Mouse (Mus musculus): ENCODE data around the gene Emc10.

Emc10 gene

DNA sequence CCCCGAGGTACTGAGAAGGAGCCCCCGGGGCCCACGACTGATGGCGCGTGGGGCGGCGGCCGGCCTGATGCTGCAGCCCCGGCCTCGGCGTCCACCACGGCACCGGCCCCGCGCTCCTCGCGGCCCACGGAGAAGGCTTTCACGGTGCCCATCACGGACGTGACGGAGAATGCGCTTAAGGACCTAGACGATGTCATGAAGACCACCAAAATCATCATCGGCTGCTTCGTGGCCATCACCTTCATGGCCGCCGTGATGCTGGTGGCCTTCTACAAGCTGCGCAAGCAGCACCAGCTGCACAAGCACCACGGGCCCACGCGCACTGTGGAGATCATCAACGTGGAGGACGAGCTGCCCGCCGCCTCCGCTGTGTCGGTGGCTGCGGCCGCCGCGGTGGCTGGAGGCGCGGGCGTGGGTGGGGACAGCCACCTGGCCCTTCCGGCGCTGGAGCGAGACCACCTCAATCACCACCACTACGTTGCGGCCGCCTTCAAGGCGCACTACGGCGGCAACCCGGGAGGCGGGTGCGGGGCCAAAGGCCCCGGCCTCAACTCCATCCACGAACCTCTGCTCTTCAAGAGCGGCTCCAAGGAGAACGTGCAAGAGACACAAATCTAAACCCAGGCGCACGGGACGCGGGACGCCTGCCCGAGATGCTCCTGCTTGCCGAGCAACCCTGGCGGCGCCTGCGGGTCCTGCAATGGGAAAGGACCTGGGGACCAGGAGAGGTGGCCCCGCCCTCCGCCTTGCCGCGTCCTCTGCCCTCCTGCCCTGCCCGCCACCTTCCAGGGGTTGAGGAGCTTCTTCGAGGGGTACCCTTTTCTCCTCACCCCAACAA, 33.9 kb downstream of the Emc10 start:
- no peak for DNase-seq (ENCODE audit: low spot score)

DNA sequence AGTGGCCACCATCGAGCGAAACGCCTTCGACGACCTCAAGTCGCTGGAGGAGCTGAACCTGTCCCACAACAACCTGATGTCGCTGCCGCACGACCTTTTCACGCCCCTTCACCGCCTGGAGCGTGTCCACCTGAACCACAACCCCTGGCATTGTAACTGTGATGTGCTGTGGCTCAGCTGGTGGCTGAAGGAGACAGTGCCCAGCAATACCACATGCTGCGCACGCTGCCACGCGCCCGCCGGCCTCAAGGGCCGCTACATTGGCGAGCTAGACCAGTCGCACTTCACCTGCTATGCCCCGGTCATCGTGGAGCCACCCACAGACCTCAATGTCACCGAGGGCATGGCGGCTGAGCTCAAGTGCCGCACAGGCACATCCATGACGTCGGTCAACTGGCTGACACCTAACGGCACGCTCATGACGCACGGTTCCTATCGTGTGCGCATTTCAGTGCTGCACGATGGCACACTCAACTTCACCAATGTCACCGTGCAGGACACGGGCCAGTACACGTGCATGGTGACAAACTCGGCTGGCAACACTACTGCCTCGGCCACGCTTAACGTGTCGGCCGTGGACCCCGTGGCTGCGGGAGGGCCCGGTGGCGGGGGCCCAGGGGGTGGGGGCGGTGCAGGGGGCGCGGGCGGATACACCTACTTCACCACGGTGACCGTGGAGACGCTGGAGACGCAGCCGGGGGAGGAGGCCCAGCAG, 34.7 kb downstream of the Emc10 start:
- DNase-seq (ENCODE audit: low spot score) = no peak

DNA sequence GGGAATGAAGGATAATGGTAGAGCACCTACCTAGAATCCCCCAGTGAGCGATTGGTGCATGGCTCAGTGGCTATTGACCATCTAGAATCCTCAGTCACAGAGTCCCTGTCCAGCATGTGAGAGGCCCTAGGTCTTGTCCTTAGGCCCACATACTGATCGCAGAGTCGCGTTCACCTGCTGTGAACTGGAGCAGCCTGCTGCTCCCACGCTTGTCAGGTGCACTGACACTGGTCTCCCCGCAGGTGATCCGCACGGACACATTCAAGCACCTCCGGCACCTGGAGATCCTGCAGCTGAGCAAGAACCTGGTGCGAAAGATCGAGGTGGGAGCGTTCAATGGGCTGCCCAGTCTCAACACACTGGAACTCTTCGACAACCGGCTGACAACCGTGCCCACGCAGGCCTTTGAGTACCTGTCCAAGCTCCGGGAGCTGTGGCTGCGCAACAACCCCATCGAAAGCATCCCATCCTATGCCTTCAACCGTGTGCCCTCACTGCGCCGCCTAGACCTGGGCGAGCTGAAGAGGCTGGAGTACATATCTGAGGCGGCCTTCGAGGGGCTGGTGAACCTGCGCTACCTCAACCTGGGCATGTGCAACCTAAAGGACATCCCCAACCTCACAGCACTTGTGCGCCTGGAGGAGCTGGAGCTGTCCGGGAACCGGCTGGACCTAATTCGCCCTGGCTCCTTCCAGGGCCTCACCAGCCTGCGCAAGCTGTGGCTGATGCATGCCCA, 35.4 kb downstream of the Emc10 start:
- DNase-seq (ENCODE audit: low spot score) = no peak

DNA sequence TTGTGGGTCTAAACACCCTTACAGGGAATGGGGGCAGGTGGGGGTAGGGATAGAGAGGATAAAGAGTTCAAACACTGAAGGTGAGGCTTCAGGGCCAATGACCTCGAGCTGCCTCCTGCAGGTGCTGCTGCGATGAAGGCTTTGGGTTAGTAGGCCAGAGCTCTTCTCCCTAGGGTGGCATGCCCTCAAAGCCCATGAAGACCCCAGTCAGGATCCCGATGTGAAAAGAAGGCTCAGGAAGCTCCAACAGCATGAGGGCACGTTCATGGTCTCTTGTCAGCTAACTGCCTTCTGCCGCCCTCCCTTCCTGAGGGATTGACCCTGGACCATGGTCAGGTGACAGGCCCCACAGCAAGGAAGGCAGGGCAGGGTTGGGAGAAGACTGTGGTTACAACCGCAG, 36.3 kb downstream of the Emc10 start:
- DNase-seq (ENCODE audit: low spot score) = no peak

DNA sequence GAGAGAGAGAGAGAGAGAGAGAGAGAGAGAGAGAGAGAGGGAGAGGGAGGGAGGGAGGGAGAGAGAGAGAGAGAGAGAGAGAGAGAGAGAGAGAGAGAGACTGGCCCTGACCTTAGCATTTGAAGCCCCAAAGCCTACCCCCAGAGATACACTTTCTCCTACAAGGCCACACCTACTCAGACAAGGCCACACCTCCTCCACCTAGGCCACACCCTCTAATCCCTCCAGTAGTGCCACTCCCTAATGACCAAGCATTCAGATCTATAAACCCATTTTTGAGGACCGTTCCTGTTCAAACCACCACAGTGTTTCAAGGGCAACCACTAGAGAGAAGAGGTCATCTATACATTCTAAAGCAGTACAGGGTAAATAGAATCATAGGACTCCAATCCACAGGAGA, 40.0 kb downstream of the Emc10 start:
- DNase-seq (ENCODE audit: low spot score) = no peak

DNA sequence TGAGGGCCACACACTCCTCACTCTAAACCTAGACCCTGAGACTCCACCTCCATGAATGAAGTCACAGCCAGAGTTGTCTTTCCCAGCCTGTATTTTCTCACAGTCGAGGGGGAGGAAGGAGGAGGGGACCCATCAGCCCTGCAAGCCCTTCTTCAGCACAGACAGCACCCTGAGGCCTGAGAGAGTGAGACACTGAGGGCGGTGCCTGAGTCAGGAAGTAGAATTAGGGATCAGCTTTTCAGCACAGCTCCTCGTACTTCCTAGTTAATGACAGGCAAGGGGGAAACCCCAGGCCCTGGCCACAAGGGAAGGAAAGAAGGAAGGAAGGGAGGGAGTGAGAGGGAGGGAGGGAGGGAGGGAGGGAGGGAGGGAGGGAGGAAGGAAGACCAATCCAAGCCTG, 43.1 kb downstream of the Emc10 start:
- no peak for DNase-seq (ENCODE audit: low spot score)

DNA sequence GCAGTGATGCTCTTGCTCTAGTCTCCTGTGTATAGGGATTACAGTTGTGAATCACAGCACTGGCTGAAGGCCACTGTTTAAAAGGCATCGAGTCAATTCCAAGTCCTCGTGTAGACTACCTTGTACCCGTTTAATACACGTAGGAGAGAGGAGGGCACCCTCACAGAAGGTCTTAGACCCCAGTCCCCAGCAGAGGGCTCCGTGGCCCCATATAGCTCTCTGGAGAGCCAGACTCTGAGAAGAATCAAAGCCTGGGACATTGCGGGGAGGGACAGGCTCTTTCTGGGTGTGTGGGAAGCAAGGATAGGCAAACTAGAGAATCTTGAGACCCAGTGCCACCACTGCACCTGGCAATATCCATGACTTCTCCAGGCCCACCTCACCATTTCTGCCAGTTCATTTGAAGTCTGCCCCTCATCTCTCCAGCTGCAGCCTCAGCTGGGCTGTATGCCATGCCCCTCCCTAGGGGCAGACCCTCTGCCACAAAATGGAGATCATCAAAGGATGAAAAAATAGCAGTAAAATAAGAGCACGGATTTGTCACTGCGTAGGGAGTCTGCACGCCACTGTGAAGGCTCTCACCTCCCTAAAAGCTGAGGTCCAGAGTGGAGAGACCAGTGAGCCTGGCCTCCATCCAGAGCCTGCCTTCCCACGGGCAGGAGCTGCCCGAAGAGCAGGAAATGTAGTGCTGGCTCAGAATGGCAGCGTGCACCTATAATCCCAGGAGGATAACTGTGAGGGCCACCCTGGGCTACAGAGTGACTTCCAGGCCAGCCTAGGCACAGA, 50.1 kb downstream of the Emc10 start:
- no peak for DNase-seq (ENCODE audit: low spot score)

DNA sequence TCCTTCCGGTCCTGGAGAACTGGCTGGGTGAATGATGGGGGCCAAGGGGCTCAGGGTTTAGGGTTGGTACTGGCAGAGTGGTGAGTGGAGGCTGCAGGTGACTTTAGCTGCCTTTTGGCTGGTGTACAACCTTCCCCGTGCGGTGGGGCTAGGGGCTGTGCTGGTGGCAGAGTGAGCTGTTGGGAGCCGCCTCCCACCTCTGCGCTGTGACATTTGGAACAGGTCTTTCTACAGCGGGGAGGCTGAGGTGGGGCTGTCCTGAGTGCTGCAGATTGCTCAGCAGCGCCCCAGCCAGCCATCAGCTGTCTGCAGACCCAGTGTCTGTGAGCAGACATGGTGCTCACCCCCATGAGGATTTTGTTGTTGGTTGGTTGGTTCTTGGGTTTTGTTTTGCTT, 50.8 kb downstream of the Emc10 start:
- DNase-seq (ENCODE audit: low spot score) = no peak

DNA sequence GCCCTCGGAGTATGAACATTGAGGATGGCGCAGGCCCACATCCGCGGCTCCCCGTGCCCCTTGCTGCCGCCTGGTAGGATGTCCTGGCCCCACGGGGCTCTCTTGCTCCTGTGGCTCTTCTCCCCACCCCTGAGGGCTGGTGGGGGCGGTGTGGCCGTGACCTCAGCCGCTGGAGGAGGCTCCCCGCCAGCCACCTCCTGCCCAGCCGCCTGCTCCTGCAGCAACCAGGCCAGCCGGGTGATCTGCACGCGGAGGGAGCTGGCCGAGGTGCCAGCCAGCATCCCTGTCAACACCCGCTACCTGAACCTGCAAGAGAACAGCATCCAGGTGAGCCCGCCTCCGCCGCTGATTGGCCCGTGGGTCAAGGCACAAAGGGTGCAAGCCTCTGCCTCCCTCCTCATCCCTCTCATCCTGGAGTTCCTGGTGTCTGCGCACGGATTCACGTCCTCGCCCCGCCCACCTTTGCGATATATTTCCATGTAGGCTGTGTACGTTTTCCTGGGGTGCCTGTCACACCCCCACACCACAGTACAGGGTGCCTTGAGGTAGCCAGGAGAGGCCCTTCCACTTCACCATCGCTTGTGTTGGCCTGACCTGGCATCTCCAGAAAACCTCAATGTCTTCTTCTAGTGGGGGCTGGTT, 51.3 kb downstream of the Emc10 start:
- no peak for DNase-seq (ENCODE audit: low spot score)

DNA sequence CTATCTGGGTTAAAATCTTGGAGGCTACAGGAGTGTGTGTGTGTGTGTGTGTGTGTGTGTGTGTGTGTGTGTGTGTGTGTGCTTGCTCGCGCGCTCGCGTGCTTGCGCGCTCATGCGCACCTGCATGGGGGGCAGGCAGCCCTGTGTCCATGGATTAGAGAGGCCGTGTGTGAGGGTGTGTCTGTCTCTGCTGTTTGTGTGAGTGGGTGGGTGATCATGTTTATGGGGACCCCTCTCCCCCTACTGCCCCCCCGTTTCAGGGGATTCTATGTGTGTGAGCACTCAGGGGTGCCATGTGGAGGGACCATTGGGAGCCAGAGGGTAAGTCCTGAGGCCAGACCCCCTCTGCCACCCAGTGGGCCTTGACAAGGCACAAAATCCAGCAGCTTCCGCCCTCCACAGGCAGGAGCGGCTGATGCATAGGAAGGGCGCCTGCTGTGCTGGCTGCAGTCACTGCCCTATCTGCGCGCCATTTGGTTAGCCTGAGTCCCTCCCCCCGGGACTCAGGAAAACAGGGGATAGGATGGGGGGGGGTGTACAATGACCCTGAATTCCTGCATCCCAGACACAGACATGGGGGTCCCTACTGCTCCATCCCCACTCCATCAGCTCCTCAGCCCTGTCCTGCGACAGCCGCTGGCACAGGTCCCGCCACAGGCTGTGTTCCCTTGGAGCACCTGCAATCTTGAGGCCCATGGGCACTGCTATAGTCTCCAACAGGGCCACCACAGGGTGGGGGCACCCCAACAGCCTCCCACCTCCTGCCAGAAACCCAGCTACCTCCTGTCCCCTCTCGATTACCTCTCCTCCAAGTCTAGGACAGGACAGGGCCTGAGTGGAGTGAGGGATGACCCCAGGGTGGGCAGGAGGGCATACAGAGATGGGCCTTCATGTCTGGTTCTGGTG, 52.8 kb downstream of the Emc10 start:
- no peak for DNase-seq (ENCODE audit: low spot score)

DNA sequence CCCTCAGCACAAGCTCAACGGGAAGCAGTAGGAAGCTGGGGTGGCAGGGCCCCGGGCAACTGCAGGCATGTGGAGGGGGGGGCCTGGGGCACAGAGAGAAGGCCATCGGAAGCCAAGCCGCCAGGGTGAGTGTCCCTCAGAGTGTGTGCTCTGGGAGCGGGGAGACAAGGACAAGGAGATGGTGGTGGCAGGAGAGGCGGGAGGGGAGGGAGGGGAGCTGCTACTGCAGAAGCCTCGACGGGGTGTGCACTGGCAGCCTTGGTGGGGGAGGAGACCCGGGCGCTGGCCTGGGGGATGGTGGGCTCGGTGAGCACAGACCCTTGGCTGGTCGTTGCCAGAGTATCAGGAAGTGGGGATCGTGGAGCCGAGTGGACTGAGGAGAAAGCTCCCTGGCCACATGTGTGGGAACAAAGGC, 53.9 kb downstream of the Emc10 start:
- DNase-seq (ENCODE audit: low spot score) = no peak

DNA sequence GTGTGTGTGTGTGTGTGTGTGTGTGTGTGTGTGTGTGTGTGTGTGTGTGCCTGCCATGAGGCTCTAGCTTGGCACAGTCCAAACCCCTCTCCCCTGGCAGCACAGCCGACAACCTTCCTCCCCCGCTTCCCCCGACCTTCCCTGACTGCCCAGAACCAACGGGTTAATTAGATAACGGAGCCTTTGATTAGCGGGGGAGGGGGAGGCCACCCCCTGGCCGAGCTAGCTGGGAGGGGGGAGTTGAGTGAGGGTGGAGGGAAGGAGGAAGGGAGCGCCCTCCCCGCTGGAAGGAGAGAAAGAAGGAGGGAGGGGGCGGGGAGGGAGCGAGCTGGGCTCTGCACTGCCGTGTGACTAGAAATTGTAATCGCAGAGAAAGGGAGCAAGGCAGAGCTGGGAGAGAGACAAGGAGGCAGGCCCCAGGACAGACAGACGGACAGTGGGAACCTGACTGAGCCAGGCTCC, 54.6 kb downstream of the Emc10 start:
- DNase-seq (ENCODE audit: low spot score) = no peak

DNA sequence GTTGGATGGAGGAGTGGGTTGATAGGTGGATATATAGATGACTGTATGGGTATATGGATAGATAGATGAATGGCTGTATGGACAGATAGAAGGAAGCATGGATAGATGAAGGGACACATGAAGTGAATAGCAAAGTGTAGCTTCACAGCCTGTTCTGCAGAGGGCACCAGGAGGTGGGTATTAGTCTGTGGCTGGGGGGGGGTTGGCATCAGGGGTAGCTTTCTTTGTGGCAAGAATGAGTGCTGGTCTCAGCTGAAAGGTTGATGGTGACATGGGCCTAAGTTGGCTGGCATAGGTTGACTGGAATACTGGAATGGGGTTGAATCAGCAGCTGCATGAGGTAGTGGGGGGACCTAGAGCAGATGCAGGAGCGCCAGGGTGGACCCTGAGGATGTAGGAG, 55.1 kb downstream of the Emc10 start:
- DNase-seq (ENCODE audit: low spot score) = no peak

DNA sequence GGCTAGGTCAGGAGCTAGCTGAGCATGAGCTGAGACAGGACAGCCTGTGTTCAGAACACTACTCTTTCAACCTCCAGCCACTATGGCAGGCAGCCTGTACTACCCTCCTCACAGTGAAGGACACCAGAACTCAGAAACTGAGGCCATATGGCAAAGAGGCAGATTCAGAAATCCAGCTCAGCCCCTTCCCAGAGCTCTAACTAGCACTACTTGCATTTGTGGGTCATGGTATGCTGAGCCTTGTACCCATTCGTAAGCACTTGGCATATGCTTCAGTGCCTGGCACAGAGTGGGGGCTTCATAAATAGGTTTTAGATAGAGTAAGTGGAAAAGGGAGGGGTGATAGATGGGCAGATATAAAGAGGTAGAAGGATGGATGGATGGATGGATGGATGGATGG, 55.9 kb downstream of the Emc10 start:
- DNase-seq (ENCODE audit: low spot score) = no peak

All from urinary bladder, postnatal 10 days (tissue).